In the genomic region with DNA sequence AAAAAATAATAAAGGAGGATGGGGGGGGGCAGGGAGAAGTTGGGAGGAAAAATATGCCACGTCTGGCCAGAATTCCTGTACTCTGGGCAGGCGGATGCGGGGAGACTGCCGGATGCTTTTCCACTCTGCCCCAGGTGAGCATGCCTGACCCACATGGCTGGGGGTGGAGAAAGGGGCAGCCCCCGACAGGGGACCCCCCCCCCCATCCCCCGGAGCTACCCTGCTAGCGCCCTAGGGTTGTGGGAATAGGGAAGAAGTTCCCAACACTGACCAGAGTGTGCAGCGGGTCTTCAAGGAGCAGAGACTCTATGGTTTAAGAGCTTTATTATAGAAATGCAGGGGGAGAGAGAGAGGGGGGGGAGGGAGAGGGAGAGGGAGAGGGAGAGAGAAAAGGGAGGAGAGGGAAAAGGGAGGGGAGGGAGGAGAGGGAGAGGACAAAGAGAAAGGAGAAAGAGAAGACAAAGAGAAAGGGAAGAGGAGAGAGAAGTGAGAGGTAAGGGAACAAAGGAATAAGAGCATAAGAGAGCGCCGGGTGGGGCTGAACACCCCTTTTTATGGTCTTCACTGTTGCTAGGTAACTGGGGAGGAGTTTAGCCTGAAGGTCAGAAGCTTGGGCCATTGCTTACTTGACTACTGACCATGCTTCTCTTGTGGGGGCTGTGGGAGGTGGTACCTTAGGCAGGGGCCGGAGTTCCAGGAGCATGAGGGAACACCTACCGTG, we compare ENCODE assay signal across 8 mouse cellular contexts.
DNase-seq lines count a peak whose midpoint lies in the region; ATAC-seq lines count a peak whose summit lies in the region.
"Not testable (repeated sequence)": the region's sequence is repeated elsewhere in the genome, so short reads cannot be mapped to it uniquely, and the experiment has no call there.

No protein-coding gene starts in this region.

- 59% methylated on average over 12 of the region's 12 CpGs for WGBS in forebrain, embryonic 11.5 days
- 46% methylated on average over 12 of the region's 12 CpGs for WGBS in hindbrain, embryonic 15.5 days
- 34% methylated on average over 12 of the region's 12 CpGs for WGBS in kidney, embryonic 15.5 days
- WGBS in midbrain, embryonic 10.5 days: 61% methylated on average over 12 of the region's 12 CpGs
- WGBS in midbrain, embryonic 16.5 days: 48% methylated on average over 12 of the region's 12 CpGs
- WGBS in neural tube, embryonic 15.5 days: 34% methylated on average over 12 of the region's 12 CpGs

- in situ Hi-C loops in ES-E14 (cut with MboI; ENCODE audit: low sequenced_read_pairs in 2 of 2, unreplicated experiment in 2 of 2): not testable (repeated sequence)

- H3K4me2 ChIP-seq in forebrain, embryonic 11.5 days (ENCODE audit: low read depth, low read length, severe bottlenecking); hindbrain, embryonic 15.5 days; midbrain, embryonic 16.5 days (ENCODE audit: low read length): not testable (repeated sequence)
- H3K4me2 ChIP-seq in kidney, embryonic 15.5 days: 0 out of 2 replicates have a peak overlapping the region, but pooled peaks have one; percentile 16
- H3K4me2 ChIP-seq in neural tube, embryonic 15.5 days: peak overlapping the region; percentile 32

- H3K27ac ChIP-seq in ES-E14 (ENCODE audit: insufficient read depth, low read depth, low read length, poor library complexity, severe bottlenecking); forebrain, embryonic 11.5 days (ENCODE audit: low read depth, low read length); hindbrain, embryonic 15.5 days (replicated peaks); kidney, embryonic 15.5 days; neural tube, embryonic 15.5 days (replicated peaks): not testable (repeated sequence)
- peak overlapping the region; percentile 67 for H3K27ac ChIP-seq in midbrain, embryonic 10.5 days (replicated peaks)
- H3K27ac ChIP-seq in midbrain, embryonic 16.5 days (ENCODE audit: low read length): peak overlapping the region; percentile 46; the same call in 1 of the 2 replicates

- 0 out of 2 replicates have a peak, but pooled peaks have one; percentile 40 for ATAC-seq in forebrain, embryonic 11.5 days (replicated peaks; ENCODE audit: low FRiP score)
- ATAC-seq in hindbrain, embryonic 15.5 days (ENCODE audit: low FRiP score, low read depth): 0 out of 2 replicates have a peak, but pooled peaks have one; percentile 5
- ATAC-seq in kidney, embryonic 15.5 days (replicated peaks; ENCODE audit: low FRiP score): peak; percentile 46; the same call in 1 of the 2 replicates
- ATAC-seq in midbrain, embryonic 16.5 days: peak; percentile 50
- ATAC-seq in neural tube, embryonic 15.5 days (ENCODE audit: low FRiP score): peak; percentile 35

- not testable (repeated sequence) for H3K36me3 ChIP-seq in ES-E14 (ENCODE audit: control insufficient read depth, insufficient read depth, low read length, poor library complexity, severe bottlenecking); forebrain, embryonic 11.5 days (ENCODE audit: control insufficient read depth, insufficient read depth, low read length); hindbrain, embryonic 15.5 days; kidney, embryonic 15.5 days; midbrain, embryonic 10.5 days; midbrain, embryonic 16.5 days (ENCODE audit: control insufficient read depth, insufficient read depth, low read length); neural tube, embryonic 15.5 days

- not testable (repeated sequence) for H3K4me1 ChIP-seq in ES-E14 (ENCODE audit: control insufficient read depth in 2 of 2, insufficient read depth in 2 of 2, low read length in 2 of 2, poor library complexity in 1 of 2); forebrain, embryonic 11.5 days (replicated peaks; ENCODE audit: control insufficient read depth, insufficient read depth, low read length); kidney, embryonic 15.5 days; neural tube, embryonic 15.5 days
- H3K4me1 ChIP-seq in hindbrain, embryonic 15.5 days (replicated peaks): peaks cover 10% of the 10 kb centered on the region; the same call in 1 of the 2 replicates
- H3K4me1 ChIP-seq in midbrain, embryonic 10.5 days: peaks cover 28% of the 10 kb centered on the region
- H3K4me1 ChIP-seq in midbrain, embryonic 16.5 days (ENCODE audit: control insufficient read depth, insufficient read depth, low read length): peaks cover 20% of the 10 kb centered on the region

- not testable (repeated sequence) for H3K27me3 ChIP-seq in forebrain, embryonic 11.5 days (ENCODE audit: control insufficient read depth, insufficient read depth, low read length); hindbrain, embryonic 15.5 days; kidney, embryonic 15.5 days; midbrain, embryonic 10.5 days (ENCODE audit: low read depth, poor library complexity, severe bottlenecking); midbrain, embryonic 16.5 days (ENCODE audit: control insufficient read depth, insufficient read depth, low read depth, low read length); neural tube, embryonic 15.5 days (replicated peaks)

- peak overlapping the region; percentile 13 to 42; a peak in 2 of 4 replicates for H3K4me3 ChIP-seq in ES-E14 (ENCODE audit: insufficient read depth in 1 of 2, low read depth in 1 of 2, low read length in 2 of 2, poor library complexity in 1 of 2, severe bottlenecking in 1 of 2)
- H3K4me3 ChIP-seq in forebrain, embryonic 11.5 days (ENCODE audit: low read depth, low read length); hindbrain, embryonic 15.5 days; kidney, embryonic 15.5 days (replicated peaks); midbrain, embryonic 10.5 days; midbrain, embryonic 16.5 days (ENCODE audit: low read depth, low read length); neural tube, embryonic 15.5 days (replicated peaks): not testable (repeated sequence)

- not testable (repeated sequence) for H3K9me3 ChIP-seq in ES-E14 (ENCODE audit: control insufficient read depth, insufficient read depth, low read depth, low read length); forebrain, embryonic 11.5 days (ENCODE audit: control insufficient read depth, low read length); hindbrain, embryonic 15.5 days; kidney, embryonic 15.5 days (replicated peaks); midbrain, embryonic 10.5 days (replicated peaks); midbrain, embryonic 16.5 days (replicated peaks; ENCODE audit: control insufficient read depth, low read length, poor library complexity, severe bottlenecking); neural tube, embryonic 15.5 days (replicated peaks)

- H3K9ac ChIP-seq in ES-E14 (ENCODE audit: insufficient read depth, low read depth, low read length, poor library complexity, severe bottlenecking): 0 out of 2 replicates have a peak overlapping the region, but pooled peaks have one; percentile 30
- H3K9ac ChIP-seq in forebrain, embryonic 11.5 days (ENCODE audit: low read length); hindbrain, embryonic 15.5 days; kidney, embryonic 15.5 days; midbrain, embryonic 16.5 days (ENCODE audit: low read depth, low read length); neural tube, embryonic 15.5 days (replicated peaks): not testable (repeated sequence)

- DNase-seq in ES-E14 (ENCODE audit: low read depth, low spot score); forebrain, embryonic 11.5 days (ENCODE audit: low spot score); midbrain, embryonic 10.5 days (ENCODE audit: low spot score): not testable (repeated sequence)
- DNase-seq in heart, adult 11 months: peak; percentile 46
